Mouse (Mus musculus): Measurements from ENCODE around the gene Ssc5d. TPM values are rescaled to one million over a fixed set of nuclear protein-coding genes. Genes with fewer than 3 reads are reported as not detected.

Gene Ssc5d
- polyA plus RNA-seq, 1 experiment from 2014 or later, result 1.9 TPM

DNA sequence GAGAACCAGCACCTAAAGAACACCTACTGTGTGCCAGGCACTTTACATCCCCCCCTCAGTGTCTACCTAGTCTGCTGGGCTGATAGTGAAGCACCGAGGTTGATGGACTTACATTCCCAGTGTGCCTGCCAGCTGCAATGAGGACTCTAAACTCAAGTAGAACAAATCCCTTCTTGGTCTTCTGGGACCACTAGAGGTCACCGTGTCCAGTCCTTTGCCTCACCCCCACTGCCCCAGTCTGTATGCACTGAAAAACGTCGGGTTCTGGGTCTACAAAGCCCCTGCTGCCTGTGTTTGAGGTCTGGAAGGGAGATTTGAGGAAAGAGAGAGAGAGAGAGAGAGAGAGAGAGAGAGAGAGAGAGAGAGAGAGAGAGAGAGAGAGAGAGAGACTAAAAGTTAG, 1.1 kb upstream of the Ssc5d start:
- ATAC-seq (ENCODE audit: insufficient number of reproducible peaks, insufficient read depth, low FRiP score, low read depth), result no peak

DNA sequence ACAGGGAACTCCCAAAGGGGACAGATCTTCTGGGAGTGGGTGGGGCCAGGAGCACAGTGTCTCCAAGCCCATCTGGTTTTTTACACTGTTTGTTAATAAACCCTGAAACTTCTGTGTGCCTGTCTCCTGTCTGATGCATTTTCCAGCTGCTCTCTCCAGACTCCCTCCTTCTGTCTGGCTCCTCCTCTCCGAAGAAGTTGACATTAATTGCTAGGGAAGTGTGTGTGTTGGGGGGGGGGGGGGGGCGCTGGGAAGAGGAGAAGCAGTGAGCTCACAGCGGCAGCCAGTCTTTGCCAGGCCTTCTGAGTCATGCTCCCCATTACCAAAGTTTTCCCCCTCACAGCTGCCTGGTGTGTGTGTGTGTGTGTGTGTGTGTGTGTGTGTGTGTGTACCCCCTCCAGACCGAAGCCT, 689 bp upstream of the Ssc5d start:
- Histone ChIP-seq H3K9me3 (ENCODE audit: control insufficient read depth, low read length) (no peaks in the 10 kb centered on the region), H3K27ac (replicated peaks in 1 of 2; ENCODE audit: control insufficient read depth in 1 of 2, insufficient read depth in 1 of 2, low read depth in 2 of 2, low read length in 2 of 2) (peak overlapping the region; percentile 75 to 87), H3K4me3 (ENCODE audit: control insufficient read depth in 1 of 2, insufficient read depth in 1 of 2, low read depth in 1 of 2, low read length in 2 of 2) (no peak overlapping the region), H3K27me3 (ENCODE audit: control insufficient read depth, insufficient read depth, low read length) (peaks cover 5% of the 10 kb centered on the region), H3K9ac (ENCODE audit: low read length) (peak overlapping the region; percentile 38; the same call in 1 of the 2 replicates), H3K36me3 (ENCODE audit: control insufficient read depth, insufficient read depth, low read length) (peaks cover 10% of the 10 kb centered on the region), H3K4me2 (ENCODE audit: low read length) (no peak overlapping the region), H3K4me1 (ENCODE audit: control insufficient read depth in 2 of 2, insufficient read depth in 2 of 2, low read length in 2 of 2) (peaks cover 40 to 54% of the 10 kb centered on the region in 2 experiments)
- 10% methylated on average over 4 of the region's 4 CpGs for WGBS
- no peak for ATAC-seq (ENCODE audit: insufficient number of reproducible peaks, insufficient read depth, low FRiP score, low read depth)

More for the DNA sequence above, 1.1 kb upstream of the Ssc5d start:
- Histone ChIP-seq H3K9ac (ENCODE audit: low read length) (peak overlapping the region; percentile 66; the same call in 1 of the 2 replicates), H3K4me3 (ENCODE audit: control insufficient read depth in 1 of 2, insufficient read depth in 1 of 2, low read depth in 1 of 2, low read length in 2 of 2) (no peak overlapping the region), H3K36me3 (ENCODE audit: control insufficient read depth, insufficient read depth, low read length) (peaks cover 14% of the 10 kb centered on the region), H3K27me3 (ENCODE audit: control insufficient read depth, insufficient read depth, low read length) (peaks cover 5% of the 10 kb centered on the region), H3K9me3 (ENCODE audit: control insufficient read depth, low read length) (no peaks in the 10 kb centered on the region), H3K4me2 (ENCODE audit: low read length) (peak overlapping the region; percentile 82), H3K27ac (replicated peaks in 1 of 2; ENCODE audit: control insufficient read depth in 1 of 2, insufficient read depth in 1 of 2, low read depth in 2 of 2, low read length in 2 of 2) (peak overlapping the region; percentile 65 to 75), H3K4me1 (ENCODE audit: control insufficient read depth in 2 of 2, insufficient read depth in 2 of 2, low read length in 2 of 2) (peaks cover 40 to 54% of the 10 kb centered on the region in 2 experiments)
- WGBS, result 0% methylated on average over 4 of the region's 4 CpGs

DNA sequence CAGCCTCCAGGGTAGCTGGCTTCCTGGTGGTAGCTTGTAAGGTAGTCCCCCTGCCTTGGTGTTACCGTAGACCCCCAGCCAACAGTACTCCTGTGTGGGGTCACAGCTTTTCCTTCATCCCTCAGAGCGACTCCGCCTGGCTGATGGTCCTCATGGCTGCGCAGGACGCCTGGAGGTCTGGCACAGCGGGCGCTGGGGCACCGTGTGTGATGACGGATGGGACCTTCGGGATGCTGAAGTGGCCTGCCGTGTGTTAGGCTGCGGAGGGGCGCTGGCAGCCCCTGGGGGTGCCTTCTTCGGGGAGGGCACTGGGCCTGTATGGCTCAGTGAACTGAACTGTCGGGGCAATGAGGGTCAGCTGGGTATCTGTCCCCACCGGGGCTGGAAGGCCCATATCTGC, 1.3 kb downstream of the Ssc5d start:
- WGBS, result 67% methylated on average over 16 of the region's 16 CpGs
- ATAC-seq (ENCODE audit: insufficient number of reproducible peaks, insufficient read depth, low FRiP score, low read depth), result no peak
- Histone ChIP-seq H3K4me1 (ENCODE audit: control insufficient read depth in 2 of 2, insufficient read depth in 2 of 2, low read length in 2 of 2) (peaks cover 33 to 42% of the 10 kb centered on the region in 2 experiments), H3K9me3 (ENCODE audit: control insufficient read depth, low read length) (no peaks in the 10 kb centered on the region), H3K27ac (replicated peaks in 1 of 2; ENCODE audit: control insufficient read depth in 1 of 2, insufficient read depth in 1 of 2, low read depth in 2 of 2, low read length in 2 of 2) (no peak overlapping the region), H3K9ac (ENCODE audit: low read length) (no peak overlapping the region), H3K27me3 (ENCODE audit: control insufficient read depth, insufficient read depth, low read length) (peaks cover 5% of the 10 kb centered on the region), H3K4me3 (ENCODE audit: control insufficient read depth in 1 of 2, insufficient read depth in 1 of 2, low read depth in 1 of 2, low read length in 2 of 2) (no peak overlapping the region), H3K4me2 (ENCODE audit: low read length) (no peak overlapping the region), H3K36me3 (ENCODE audit: control insufficient read depth, insufficient read depth, low read length) (no peaks in the 10 kb centered on the region)

DNA sequence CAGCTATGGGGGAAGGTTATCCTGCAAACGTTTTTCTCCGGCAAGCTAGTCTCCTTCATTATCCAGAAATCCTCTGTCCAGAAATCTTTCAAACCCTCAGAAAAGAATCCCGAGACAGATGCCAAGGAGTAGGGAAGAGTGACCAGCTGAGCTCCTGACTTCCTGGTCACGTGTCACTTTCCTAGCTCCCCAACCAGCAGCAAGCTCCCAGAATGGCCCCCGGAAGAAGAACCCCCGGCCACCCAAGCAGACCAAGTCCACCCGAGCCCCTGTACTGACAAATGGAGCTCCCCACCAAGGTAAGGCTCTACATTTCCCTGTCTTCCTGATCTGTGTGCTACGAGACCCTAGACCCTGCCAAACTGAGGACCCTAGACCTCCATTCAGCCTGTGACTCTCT, 2.1 kb downstream of the Ssc5d start:
- Histone ChIP-seq H3K27me3 (ENCODE audit: control insufficient read depth, insufficient read depth, low read length) (peaks cover 5% of the 10 kb centered on the region), H3K27ac (replicated peaks in 1 of 2; ENCODE audit: control insufficient read depth in 1 of 2, insufficient read depth in 1 of 2, low read depth in 2 of 2, low read length in 2 of 2) (no peak overlapping the region), H3K4me1 (ENCODE audit: control insufficient read depth in 2 of 2, insufficient read depth in 2 of 2, low read length in 2 of 2) (peaks cover 28 to 36% of the 10 kb centered on the region in 2 experiments), H3K4me3 (ENCODE audit: control insufficient read depth in 1 of 2, insufficient read depth in 1 of 2, low read depth in 1 of 2, low read length in 2 of 2) (no peak overlapping the region), H3K9me3 (ENCODE audit: control insufficient read depth, low read length) (no peaks in the 10 kb centered on the region), H3K9ac (ENCODE audit: low read length) (0 out of 2 replicates have a peak overlapping the region, but pooled peaks have one; percentile 4), H3K36me3 (ENCODE audit: control insufficient read depth, insufficient read depth, low read length) (no peaks in the 10 kb centered on the region), H3K4me2 (ENCODE audit: low read length) (no peak overlapping the region)
- ATAC-seq (ENCODE audit: insufficient number of reproducible peaks, insufficient read depth, low FRiP score, low read depth), result no peak
- WGBS, result 63% methylated on average over 8 of the region's 8 CpGs

DNA sequence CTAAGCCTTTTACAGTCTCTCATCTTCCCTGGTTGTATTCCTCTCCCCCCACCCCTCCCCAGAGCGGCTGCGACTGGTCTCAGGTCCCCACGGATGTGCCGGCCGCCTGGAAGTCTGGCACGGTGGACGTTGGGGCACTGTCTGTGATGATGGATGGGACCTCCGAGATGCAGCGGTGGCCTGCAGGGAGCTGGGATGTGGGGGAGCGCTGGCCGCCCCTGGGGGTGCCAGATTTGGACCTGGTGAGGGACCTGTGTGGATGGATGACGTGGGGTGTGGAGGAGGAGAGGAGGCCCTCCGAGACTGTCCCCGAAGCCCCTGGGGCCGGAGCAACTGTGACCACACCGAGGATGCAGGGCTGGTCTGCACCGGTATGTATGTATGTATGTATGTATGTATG, 2.7 kb downstream of the Ssc5d start:
- ATAC-seq (ENCODE audit: insufficient number of reproducible peaks, insufficient read depth, low FRiP score, low read depth), result no peak
- H3K36me3 ChIP-seq (ENCODE audit: control insufficient read depth, insufficient read depth, low read length), result no peaks in the 10 kb centered on the region
- H3K27me3 ChIP-seq (ENCODE audit: control insufficient read depth, insufficient read depth, low read length), result peaks cover 5% of the 10 kb centered on the region
- H3K4me1 ChIP-seq (ENCODE audit: control insufficient read depth in 2 of 2, insufficient read depth in 2 of 2, low read length in 2 of 2), result peaks cover 22 to 29% of the 10 kb centered on the region in 2 experiments
- no peak overlapping the region for H3K4me2 ChIP-seq (ENCODE audit: low read length)
- H3K9me3 ChIP-seq (ENCODE audit: control insufficient read depth, low read length), result no peaks in the 10 kb centered on the region
- no peak overlapping the region for H3K27ac ChIP-seq (replicated peaks in 1 of 2; ENCODE audit: control insufficient read depth in 1 of 2, insufficient read depth in 1 of 2, low read depth in 2 of 2, low read length in 2 of 2)
- H3K4me3 ChIP-seq (ENCODE audit: control insufficient read depth in 1 of 2, insufficient read depth in 1 of 2, low read depth in 1 of 2, low read length in 2 of 2), result no peak overlapping the region
- 77% methylated on average over 17 of the region's 17 CpGs for WGBS
- H3K9ac ChIP-seq (ENCODE audit: low read length), result no peak overlapping the region

DNA sequence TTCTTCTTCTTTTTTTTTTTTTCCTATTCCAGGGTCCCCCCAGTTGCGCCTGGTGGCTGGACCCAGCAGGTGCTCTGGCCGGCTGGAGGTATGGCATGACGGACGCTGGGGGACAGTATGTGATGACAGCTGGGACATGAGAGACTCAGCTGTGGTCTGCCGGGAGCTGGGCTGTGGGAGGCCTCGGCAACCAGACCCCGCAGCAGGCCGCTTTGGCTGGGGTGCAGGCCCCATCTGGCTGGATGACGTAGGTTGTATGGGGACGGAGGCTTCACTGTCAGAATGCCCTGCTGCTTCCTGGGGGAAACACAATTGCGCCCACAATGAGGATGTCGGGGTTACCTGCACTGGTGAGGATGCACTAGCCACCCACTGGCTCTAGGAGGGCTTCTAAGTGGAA, 7.5 kb downstream of the Ssc5d start:
- H3K4me1 ChIP-seq (ENCODE audit: control insufficient read depth in 2 of 2, insufficient read depth in 2 of 2, low read length in 2 of 2), result no peaks in the 10 kb centered on the region
- no peak overlapping the region for H3K4me3 ChIP-seq (ENCODE audit: control insufficient read depth in 1 of 2, insufficient read depth in 1 of 2, low read depth in 1 of 2, low read length in 2 of 2)
- WGBS, result 60% methylated on average over 12 of the region's 12 CpGs
- H3K9me3 ChIP-seq (ENCODE audit: control insufficient read depth, low read length), result no peaks in the 10 kb centered on the region
- no peak for ATAC-seq (ENCODE audit: insufficient number of reproducible peaks, insufficient read depth, low FRiP score, low read depth)
- no peaks in the 10 kb centered on the region for H3K36me3 ChIP-seq (ENCODE audit: control insufficient read depth, insufficient read depth, low read length)
- H3K4me2 ChIP-seq (ENCODE audit: low read length), result no peak overlapping the region
- no peak overlapping the region for H3K27ac ChIP-seq (replicated peaks in 1 of 2; ENCODE audit: control insufficient read depth in 1 of 2, insufficient read depth in 1 of 2, low read depth in 2 of 2, low read length in 2 of 2)
- no peak overlapping the region for H3K9ac ChIP-seq (ENCODE audit: low read length)
- no peaks in the 10 kb centered on the region for H3K27me3 ChIP-seq (ENCODE audit: control insufficient read depth, insufficient read depth, low read length)

DNA sequence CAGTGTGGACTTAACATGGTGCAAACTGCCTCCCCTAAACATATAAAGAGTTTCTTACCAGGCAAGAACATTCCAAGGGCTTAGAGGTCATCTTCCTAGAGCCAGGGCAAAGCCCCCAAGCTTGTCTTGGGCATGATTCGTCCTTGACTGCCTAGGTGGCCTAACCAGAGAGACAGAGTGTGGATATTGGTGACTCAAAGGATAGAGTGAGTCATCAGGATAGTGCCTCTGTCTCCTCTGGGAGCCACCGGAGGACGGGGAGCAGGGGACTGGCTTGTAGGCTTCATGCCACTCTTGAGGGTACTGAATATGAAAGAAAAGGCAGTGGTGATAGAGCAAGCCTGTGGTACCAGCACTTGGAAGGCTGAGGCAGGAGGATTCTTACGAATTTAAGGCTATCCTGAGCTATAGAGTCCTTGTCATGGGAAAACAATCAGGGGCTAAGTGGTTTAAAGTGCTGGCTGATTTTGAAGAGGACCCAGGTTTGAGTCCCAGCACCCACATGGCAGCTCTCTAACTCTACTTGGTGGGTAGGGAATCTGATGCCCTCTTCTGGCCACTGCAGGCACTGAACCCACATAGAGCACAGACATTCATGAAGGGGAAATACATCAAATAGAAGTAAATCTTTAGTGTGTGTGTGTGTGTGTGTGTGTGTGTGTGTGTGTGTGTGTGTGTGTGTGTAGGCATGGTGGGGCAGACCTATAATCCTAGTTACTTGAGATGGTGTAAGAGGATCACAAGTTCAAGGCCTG, 8.8 kb downstream of the Ssc5d start:
- 76% methylated on average over 4 of the region's 4 CpGs for WGBS
- no peaks in the 10 kb centered on the region for H3K36me3 ChIP-seq (ENCODE audit: control insufficient read depth, insufficient read depth, low read length)
- no peak overlapping the region for H3K4me3 ChIP-seq (ENCODE audit: control insufficient read depth in 1 of 2, insufficient read depth in 1 of 2, low read depth in 1 of 2, low read length in 2 of 2)
- H3K9ac ChIP-seq (ENCODE audit: low read length), result no peak overlapping the region
- H3K9me3 ChIP-seq (ENCODE audit: control insufficient read depth, low read length), result no peaks in the 10 kb centered on the region
- no peak overlapping the region for H3K4me2 ChIP-seq (ENCODE audit: low read length)
- H3K27me3 ChIP-seq (ENCODE audit: control insufficient read depth, insufficient read depth, low read length), result no peaks in the 10 kb centered on the region
- H3K4me1 ChIP-seq (ENCODE audit: control insufficient read depth in 2 of 2, insufficient read depth in 2 of 2, low read length in 2 of 2), result no peaks in the 10 kb centered on the region
- ATAC-seq (ENCODE audit: insufficient number of reproducible peaks, insufficient read depth, low FRiP score, low read depth), result no peak
- no peak overlapping the region for H3K27ac ChIP-seq (replicated peaks in 1 of 2; ENCODE audit: control insufficient read depth in 1 of 2, insufficient read depth in 1 of 2, low read depth in 2 of 2, low read length in 2 of 2)

DNA sequence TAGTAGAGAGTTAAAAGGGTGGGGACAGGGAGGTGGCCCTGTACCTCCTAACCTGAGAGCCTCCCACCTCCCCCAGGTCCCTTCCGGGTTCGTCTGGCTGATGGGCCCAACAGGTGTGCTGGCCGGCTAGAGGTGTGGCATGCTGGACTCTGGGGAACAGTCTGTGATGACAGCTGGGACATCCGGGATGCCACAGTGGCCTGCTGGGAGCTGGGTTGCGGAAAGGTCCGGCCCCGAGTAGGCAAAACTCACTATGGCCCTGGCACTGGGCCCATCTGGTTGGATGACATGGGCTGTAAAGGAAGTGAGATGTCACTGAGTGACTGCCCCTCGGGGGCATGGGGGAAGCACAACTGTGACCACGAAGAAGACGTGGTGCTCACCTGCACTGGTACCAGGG, 11.2 kb downstream of the Ssc5d start:
- no peak for ATAC-seq (ENCODE audit: insufficient number of reproducible peaks, insufficient read depth, low FRiP score, low read depth)
- Histone ChIP-seq H3K4me3 (ENCODE audit: control insufficient read depth in 1 of 2, insufficient read depth in 1 of 2, low read depth in 1 of 2, low read length in 2 of 2) (no peak overlapping the region), H3K9me3 (ENCODE audit: control insufficient read depth, low read length) (no peaks in the 10 kb centered on the region), H3K4me2 (ENCODE audit: low read length) (no peak overlapping the region), H3K4me1 (ENCODE audit: control insufficient read depth in 2 of 2, insufficient read depth in 2 of 2, low read length in 2 of 2) (no peaks in the 10 kb centered on the region), H3K27ac (replicated peaks in 1 of 2; ENCODE audit: control insufficient read depth in 1 of 2, insufficient read depth in 1 of 2, low read depth in 2 of 2, low read length in 2 of 2) (no peak overlapping the region), H3K9ac (ENCODE audit: low read length) (no peak overlapping the region), H3K27me3 (ENCODE audit: control insufficient read depth, insufficient read depth, low read length) (no peaks in the 10 kb centered on the region), H3K36me3 (ENCODE audit: control insufficient read depth, insufficient read depth, low read length) (no peaks in the 10 kb centered on the region)
- 66% methylated on average over 10 of the region's 10 CpGs for WGBS

All from heart, embryonic 14.5 days (tissue).